Mouse (Mus musculus): ENCODE data around the gene Myo18b. TPM values are rescaled to one million over a fixed set of nuclear protein-coding genes. Genes with fewer than 3 reads are reported as not detected.

Myo18b gene
- 1.3 and 1.5 TPM in 2 replicates for polyA plus RNA-seq (2014; fragmentation: Nextera tagmentation; extraction: Ambion mirVana)

DNA sequence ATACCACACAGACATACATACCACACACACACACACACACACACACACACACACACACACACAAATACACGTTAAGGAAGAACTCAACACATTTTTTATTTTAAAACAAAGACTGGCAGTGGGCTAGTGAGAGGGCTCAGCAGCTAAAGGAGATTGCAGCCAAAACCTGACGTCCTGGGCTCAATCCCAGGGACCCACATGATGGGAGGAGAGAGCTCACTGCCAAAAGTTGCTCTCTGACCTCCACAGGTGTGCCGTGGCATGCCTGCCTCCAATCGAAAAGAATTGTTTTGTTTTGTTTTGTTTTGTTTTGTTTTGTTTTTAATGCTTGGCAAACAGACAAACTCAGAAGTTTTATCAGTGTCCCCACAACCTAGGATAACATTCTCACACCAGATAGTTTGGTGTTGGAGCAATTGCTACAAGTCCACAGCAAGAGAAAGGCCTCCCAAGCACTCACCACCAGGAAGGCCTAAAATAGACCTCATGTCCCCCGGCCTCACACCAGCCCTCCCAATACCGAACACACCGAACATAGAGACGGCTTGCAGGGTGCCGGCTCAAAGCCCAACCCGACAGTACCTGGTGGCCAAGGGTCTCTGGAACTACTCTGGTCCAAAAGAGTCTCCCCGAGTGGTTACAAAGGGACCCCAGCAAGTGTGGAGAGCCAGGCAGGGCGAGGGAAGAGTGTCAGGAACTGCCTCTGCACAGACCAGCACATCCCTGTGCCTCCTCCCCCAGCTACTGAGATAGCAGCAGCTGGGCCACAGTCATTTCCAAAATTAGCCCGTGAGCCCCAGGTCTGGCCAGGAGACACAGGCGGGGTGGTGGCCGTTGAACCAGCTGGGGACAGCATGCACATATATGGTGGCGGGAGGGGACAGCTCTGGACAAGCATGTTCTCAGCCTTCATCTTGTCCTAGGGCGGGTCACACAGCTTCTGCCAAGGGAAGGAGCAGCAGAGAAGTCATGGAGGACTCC lies at the start of gene Myo18b:
Myo18b (minus strand) TSS at position 689 of the 981 bp plus-strand sequence.
- ATAC-seq (ENCODE audit: low read depth) = no peak
- H3K4me3 ChIP-seq (ENCODE audit: low read depth, low read length) = no peak within 1 kb of the TSS
- no peaks in the 10 kb centered on the region for H3K9me3 ChIP-seq (ENCODE audit: control insufficient read depth, low read length)
- H3K36me3 ChIP-seq (ENCODE audit: control insufficient read depth, insufficient read depth, low read length) = no peaks in the 10 kb centered on the region
- H3K9ac ChIP-seq (replicated peaks; ENCODE audit: low read depth, low read length) = no peak within 1 kb of the TSS
- no peaks in the 10 kb centered on the region for H3K27me3 ChIP-seq (ENCODE audit: control insufficient read depth, insufficient read depth, low read length)
- no peak within 1 kb of the TSS for H3K4me2 ChIP-seq (ENCODE audit: low read depth, low read length)
- 83% methylated on average over 17 of the region's 17 CpGs for WGBS
- no peak within 1 kb of the TSS for H3K27ac ChIP-seq (ENCODE audit: low read depth, low read length)
- no peaks in the 10 kb centered on the region for H3K4me1 ChIP-seq (ENCODE audit: control insufficient read depth, insufficient read depth, low read length)

DNA sequence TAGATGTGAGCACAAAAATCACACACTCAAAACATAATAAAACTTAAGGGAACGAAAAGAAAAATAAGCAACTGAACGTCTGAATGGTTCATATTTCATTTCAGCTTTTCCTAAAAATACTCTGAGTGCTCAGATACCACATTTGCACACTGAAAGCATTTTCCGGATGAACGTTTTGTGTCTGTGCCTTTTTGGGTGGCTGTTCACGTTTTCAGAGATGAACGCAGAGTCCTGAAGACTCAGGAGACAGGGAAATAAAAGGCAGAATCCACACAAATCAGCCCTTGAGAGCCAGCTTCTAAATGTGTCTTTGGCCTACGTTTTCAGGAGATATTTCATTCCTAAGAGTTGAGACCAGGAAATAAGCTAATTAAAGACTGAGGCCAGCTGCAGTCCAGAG lies 49.8 kb upstream of the Myo18b start:
- 75% methylated on average over 7 of the region's 7 CpGs for WGBS
- no peak for ATAC-seq (ENCODE audit: low read depth)
- Histone ChIP-seq H3K27me3 (ENCODE audit: control insufficient read depth, insufficient read depth, low read length) (no peaks in the 10 kb centered on the region), H3K9me3 (ENCODE audit: control insufficient read depth, low read length) (no peaks in the 10 kb centered on the region), H3K27ac (ENCODE audit: low read depth, low read length) (no peak overlapping the region), H3K4me2 (ENCODE audit: low read depth, low read length) (no peak overlapping the region), H3K36me3 (ENCODE audit: control insufficient read depth, insufficient read depth, low read length) (peaks cover 3% of the 10 kb centered on the region; the same call in 1 of the 2 replicates), H3K9ac (replicated peaks; ENCODE audit: low read depth, low read length) (no peak overlapping the region), H3K4me3 (ENCODE audit: low read depth, low read length) (no peak overlapping the region), H3K4me1 (ENCODE audit: control insufficient read depth, insufficient read depth, low read length) (no peaks in the 10 kb centered on the region)

DNA sequence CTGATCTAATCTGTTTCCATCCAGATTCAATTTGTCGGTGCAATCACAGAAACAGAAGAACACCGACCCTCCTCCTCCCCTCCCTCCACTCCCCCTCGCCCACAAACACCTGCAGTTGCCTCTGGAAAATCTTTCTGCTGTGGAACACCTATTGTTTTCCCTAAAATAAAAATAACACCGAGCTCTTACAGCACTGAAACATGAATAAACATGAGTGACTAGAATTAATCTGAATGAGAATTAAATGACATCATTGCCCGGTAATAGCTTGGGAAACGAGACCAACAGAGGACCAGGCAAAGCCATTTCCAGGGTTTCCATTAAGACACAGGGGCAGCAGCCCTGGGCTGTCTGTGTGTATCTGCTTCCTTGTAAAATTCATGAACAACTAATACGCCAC lies 46.1 kb upstream of the Myo18b start:
- Histone ChIP-seq H3K9ac (replicated peaks; ENCODE audit: low read depth, low read length) (no peak overlapping the region), H3K27me3 (ENCODE audit: control insufficient read depth, insufficient read depth, low read length) (no peaks in the 10 kb centered on the region), H3K4me3 (ENCODE audit: low read depth, low read length) (no peak overlapping the region), H3K27ac (ENCODE audit: low read depth, low read length) (no peak overlapping the region), H3K4me1 (ENCODE audit: control insufficient read depth, insufficient read depth, low read length) (no peaks in the 10 kb centered on the region), H3K4me2 (ENCODE audit: low read depth, low read length) (no peak overlapping the region), H3K9me3 (ENCODE audit: control insufficient read depth, low read length) (no peaks in the 10 kb centered on the region), H3K36me3 (ENCODE audit: control insufficient read depth, insufficient read depth, low read length) (peaks cover 3% of the 10 kb centered on the region; the same call in 1 of the 2 replicates)
- ATAC-seq (ENCODE audit: low read depth) = no peak
- WGBS = 33% methylated on average over 7 of the region's 7 CpGs

DNA sequence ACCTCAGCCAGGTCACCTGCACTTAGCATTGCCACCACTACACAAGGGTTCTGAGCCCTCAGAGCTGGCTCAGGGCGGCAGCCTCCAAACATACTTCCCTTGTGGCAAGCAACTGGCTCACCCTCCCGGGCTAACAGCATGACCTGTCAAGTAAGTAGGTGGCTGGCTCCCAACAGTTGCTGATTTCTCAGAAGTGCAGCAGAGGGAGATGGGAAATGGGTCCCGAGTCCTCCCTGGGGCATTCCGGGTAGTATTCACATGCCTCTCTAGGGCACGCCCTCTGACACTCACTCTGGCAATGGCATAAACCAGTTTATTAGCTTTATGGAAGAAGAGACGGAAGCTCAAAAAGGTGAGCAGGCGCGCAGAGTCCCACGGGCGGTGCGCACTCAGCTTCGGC lies 44.8 kb upstream of the Myo18b start:
- Histone ChIP-seq H3K27me3 (ENCODE audit: control insufficient read depth, insufficient read depth, low read length) (no peaks in the 10 kb centered on the region), H3K9me3 (ENCODE audit: control insufficient read depth, low read length) (no peaks in the 10 kb centered on the region), H3K4me3 (ENCODE audit: low read depth, low read length) (no peak overlapping the region), H3K9ac (replicated peaks; ENCODE audit: low read depth, low read length) (no peak overlapping the region), H3K4me2 (ENCODE audit: low read depth, low read length) (no peak overlapping the region), H3K36me3 (ENCODE audit: control insufficient read depth, insufficient read depth, low read length) (peaks cover 3% of the 10 kb centered on the region; the same call in 1 of the 2 replicates), H3K27ac (ENCODE audit: low read depth, low read length) (no peak overlapping the region), H3K4me1 (ENCODE audit: control insufficient read depth, insufficient read depth, low read length) (no peaks in the 10 kb centered on the region)
- WGBS = 93% methylated on average over 12 of the region's 12 CpGs
- no peak for ATAC-seq (ENCODE audit: low read depth)

DNA sequence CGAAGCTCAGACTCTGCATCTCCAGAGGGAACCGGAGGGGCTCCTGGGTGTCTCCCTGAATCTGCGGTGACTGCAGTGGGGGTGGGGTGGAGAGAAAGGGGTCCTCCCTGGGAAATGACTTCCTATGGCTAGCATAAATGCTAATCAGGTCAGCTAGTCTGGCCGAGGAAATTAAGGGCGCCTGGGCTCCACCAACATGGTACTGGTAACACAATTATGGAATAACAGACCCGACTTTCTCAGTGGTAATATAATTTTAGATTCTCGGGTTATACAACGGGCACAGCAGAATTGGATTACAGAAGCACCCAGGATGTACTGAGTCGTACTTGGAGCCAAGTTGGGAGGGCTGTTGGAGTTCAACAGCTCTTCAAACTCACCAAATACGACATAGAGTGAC lies 40.5 kb upstream of the Myo18b start:
- Histone ChIP-seq H3K4me2 (ENCODE audit: low read depth, low read length) (no peak overlapping the region), H3K36me3 (ENCODE audit: control insufficient read depth, insufficient read depth, low read length) (peaks cover 3% of the 10 kb centered on the region; the same call in 1 of the 2 replicates), H3K27ac (ENCODE audit: low read depth, low read length) (no peak overlapping the region), H3K9ac (replicated peaks; ENCODE audit: low read depth, low read length) (no peak overlapping the region), H3K4me1 (ENCODE audit: control insufficient read depth, insufficient read depth, low read length) (0 out of 2 replicates have a peak, but pooled peaks cover 4% of the 10 kb centered on the region), H3K27me3 (ENCODE audit: control insufficient read depth, insufficient read depth, low read length) (no peaks in the 10 kb centered on the region), H3K9me3 (ENCODE audit: control insufficient read depth, low read length) (no peaks in the 10 kb centered on the region), H3K4me3 (ENCODE audit: low read depth, low read length) (no peak overlapping the region)
- 87% methylated on average over 10 of the region's 10 CpGs for WGBS
- no peak for ATAC-seq (ENCODE audit: low read depth)

DNA sequence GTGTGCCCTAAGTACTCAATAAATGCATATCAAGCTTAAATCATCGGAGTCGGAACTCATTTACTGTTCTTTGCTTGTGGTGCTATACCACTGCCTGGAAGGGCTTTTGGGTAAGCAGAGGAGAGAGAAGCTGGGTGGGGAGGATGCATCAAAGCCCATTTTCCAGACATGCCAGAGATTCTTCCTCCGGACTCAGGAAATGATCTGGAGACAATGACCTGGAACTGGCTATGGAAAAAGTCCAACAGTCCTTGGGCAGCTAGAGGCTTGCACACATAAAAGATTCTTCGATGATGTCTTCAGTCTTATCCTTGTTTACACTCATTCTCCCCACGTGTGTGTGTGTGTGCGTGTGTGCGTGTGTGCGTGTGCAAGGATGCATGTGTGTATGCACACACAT lies 39.3 kb upstream of the Myo18b start:
- Histone ChIP-seq H3K9ac (replicated peaks; ENCODE audit: low read depth, low read length) (no peak overlapping the region), H3K36me3 (ENCODE audit: control insufficient read depth, insufficient read depth, low read length) (no peaks in the 10 kb centered on the region), H3K27ac (ENCODE audit: low read depth, low read length) (no peak overlapping the region), H3K4me1 (ENCODE audit: control insufficient read depth, insufficient read depth, low read length) (0 out of 2 replicates have a peak, but pooled peaks cover 4% of the 10 kb centered on the region), H3K9me3 (ENCODE audit: control insufficient read depth, low read length) (no peaks in the 10 kb centered on the region), H3K27me3 (ENCODE audit: control insufficient read depth, insufficient read depth, low read length) (no peaks in the 10 kb centered on the region), H3K4me2 (ENCODE audit: low read depth, low read length) (no peak overlapping the region), H3K4me3 (ENCODE audit: low read depth, low read length) (no peak overlapping the region)
- 95% methylated on average over 8 of the region's 8 CpGs for WGBS
- ATAC-seq (ENCODE audit: low read depth) = no peak

DNA sequence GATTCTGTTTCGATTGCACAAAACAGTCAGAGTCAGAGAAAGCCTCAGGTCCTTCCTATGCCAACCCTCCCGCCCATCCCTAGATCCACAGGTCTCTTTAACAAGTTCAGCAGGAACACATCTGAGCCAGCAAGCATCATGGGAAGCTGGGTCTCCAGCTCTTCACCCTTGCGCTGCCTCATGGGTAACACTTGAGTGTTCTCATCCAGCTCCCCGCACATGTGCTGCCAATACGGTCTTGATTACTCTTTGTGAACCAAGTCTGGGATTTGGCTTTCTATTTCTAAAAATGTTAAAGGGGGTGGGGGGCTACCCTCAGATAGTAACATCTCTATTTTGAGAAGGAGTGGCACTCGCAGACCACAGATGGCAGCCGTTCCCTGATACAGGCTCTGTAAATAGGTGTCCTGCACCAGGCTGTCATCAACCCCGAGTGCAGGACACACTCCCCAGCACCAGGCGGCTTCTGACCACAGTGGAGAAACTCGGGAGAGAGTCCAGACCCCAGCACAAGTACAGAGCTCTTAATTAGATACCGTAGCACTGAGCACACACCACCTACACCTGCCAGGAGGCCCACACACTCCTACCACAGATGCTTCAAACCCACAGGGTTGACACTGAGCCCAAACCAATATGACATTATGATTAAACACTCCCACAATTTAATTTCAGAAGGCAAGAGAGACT lies 36.9 kb upstream of the Myo18b start:
- 86% methylated on average over 11 of the region's 11 CpGs for WGBS
- ATAC-seq (ENCODE audit: low read depth) = no peak
- Histone ChIP-seq H3K27ac (ENCODE audit: low read depth, low read length) (no peak overlapping the region), H3K36me3 (ENCODE audit: control insufficient read depth, insufficient read depth, low read length) (no peaks in the 10 kb centered on the region), H3K4me1 (ENCODE audit: control insufficient read depth, insufficient read depth, low read length) (0 out of 2 replicates have a peak, but pooled peaks cover 4% of the 10 kb centered on the region), H3K9me3 (ENCODE audit: control insufficient read depth, low read length) (no peaks in the 10 kb centered on the region), H3K4me3 (ENCODE audit: low read depth, low read length) (no peak overlapping the region), H3K4me2 (ENCODE audit: low read depth, low read length) (no peak overlapping the region), H3K27me3 (ENCODE audit: control insufficient read depth, insufficient read depth, low read length) (no peaks in the 10 kb centered on the region), H3K9ac (replicated peaks; ENCODE audit: low read depth, low read length) (no peak overlapping the region)

DNA sequence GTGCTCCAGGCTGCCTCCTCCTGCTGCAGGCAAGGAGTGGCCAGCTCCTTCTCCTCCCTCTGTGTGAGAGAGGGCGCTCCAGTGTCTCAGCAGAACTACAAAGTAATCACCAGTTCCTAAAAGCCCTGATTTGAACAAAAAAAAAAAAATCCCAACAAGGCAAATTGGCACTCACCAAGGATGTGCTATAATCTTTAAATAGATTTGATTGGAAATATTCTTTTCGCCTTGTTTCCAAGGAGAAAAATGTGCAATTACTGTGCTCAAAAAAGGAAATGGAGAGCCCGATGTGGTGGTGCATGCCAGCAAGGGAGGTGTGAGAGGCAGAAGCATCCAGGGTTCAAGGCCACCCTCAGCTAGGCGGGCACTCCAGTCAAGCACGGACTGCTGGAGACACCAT lies 35.7 kb upstream of the Myo18b start:
- Histone ChIP-seq H3K9ac (replicated peaks; ENCODE audit: low read depth, low read length) (no peak overlapping the region), H3K4me1 (ENCODE audit: control insufficient read depth, insufficient read depth, low read length) (0 out of 2 replicates have a peak, but pooled peaks cover 4% of the 10 kb centered on the region), H3K9me3 (ENCODE audit: control insufficient read depth, low read length) (no peaks in the 10 kb centered on the region), H3K36me3 (ENCODE audit: control insufficient read depth, insufficient read depth, low read length) (no peaks in the 10 kb centered on the region), H3K27ac (ENCODE audit: low read depth, low read length) (no peak overlapping the region), H3K27me3 (ENCODE audit: control insufficient read depth, insufficient read depth, low read length) (no peaks in the 10 kb centered on the region), H3K4me2 (ENCODE audit: low read depth, low read length) (no peak overlapping the region), H3K4me3 (ENCODE audit: low read depth, low read length) (no peak overlapping the region)
- no peak for ATAC-seq (ENCODE audit: low read depth)
- 85% methylated on average over 5 of the region's 5 CpGs for WGBS
